Mouse (Mus musculus) hindbrain, embryonic 13.5 days (tissue): ENCODE results near the gene Trpm5. TPM values are rescaled to one million over a fixed set of nuclear protein-coding genes. Genes with fewer than 3 reads are reported as not detected.

ENCODE experiments used
- ATAC-seq: fragments of 200-750 bp; cut with Nextera tagmentation; 2 replicates; pipeline ENCODE4 v1.8.0; 2017; ENCODE audit warnings: moderate TSS enrichment; ENCODE audit not compliant: low FRiP score
- H3K27ac ChIP-seq: fragments of 300-500 bp; sonication (generic); 2 replicates; pipeline ENCODE4 v1.5.1; 2015; ENCODE audit warnings: inconsistent platforms, mild to moderate bottlenecking, moderate library complexity
- H3K27me3 ChIP-seq: fragments of 300-500 bp; sonication (generic); 2 replicates; pipeline ENCODE4 v1.6.1; 2015; ENCODE audit warnings: mild to moderate bottlenecking, inconsistent platforms
- H3K36me3 ChIP-seq: fragments of 300-500 bp; sonication (generic); 2 replicates; pipeline ENCODE4 v1.6.1; 2015; ENCODE audit warnings: mild to moderate bottlenecking, inconsistent platforms
- H3K4me1 ChIP-seq: fragments of 300-500 bp; sonication (generic); replicated peaks from 2 replicates; pipeline ENCODE4 v1.6.1; 2015; ENCODE audit warnings: inconsistent platforms
- H3K4me2 ChIP-seq: fragments of 300-500 bp; sonication (generic); 2 replicates; pipeline ENCODE4 v1.6.1; 2015; ENCODE audit warnings: inconsistent platforms, mild to moderate bottlenecking, moderate library complexity
- H3K4me3 ChIP-seq: fragments of 300-500 bp; sonication (generic); 2 replicates; pipeline ENCODE4 v1.5.1; 2015; ENCODE audit warnings: mild to moderate bottlenecking, inconsistent platforms
- H3K9ac ChIP-seq: fragments of 300-500 bp; sonication (generic); 2 replicates; pipeline ENCODE4 v1.6.1; 2015; ENCODE audit warnings: mild to moderate bottlenecking, inconsistent platforms
- H3K9me3 ChIP-seq: fragments of 300-500 bp; sonication (generic); 2 replicates; pipeline ENCODE4 v1.6.1; 2016; ENCODE audit warnings: inconsistent platforms
- WGBS: fragments of 180-500 bp; shearing (Covaris S2); methylation state at CpG from one replicate; pipeline ENCODE4 v1.1.7; 2015; 5-methylcytosine and 5-hydroxymethylcytosine counted together
- polyA plus RNA-seq: library from polyadenylated mRNA; unstranded; fragments of >200 nt; fragmentation: Nextera tagmentation; extraction: Ambion mirVana; gene quantifications from 2 replicates; pipeline ENCODE4 v1.2.1, GENCODE M21; 2015

Gene Trpm5
- polyA plus RNA-seq, 1 experiment from 2014 or later: 1.4 TPM

GRCm38 (mm10) chr7:143068882-143069591 is 25.4 kb downstream of the Trpm5 start, which contains the start of gene Tssc4:
TSS of gene Tssc4 (plus strand) at chr7:143069249.
- peak within 1 kb of the TSS; percentile 100 for H3K4me2 ChIP-seq
- peak within 1 kb of the TSS; percentile 84 for H3K4me3 ChIP-seq
- H3K9ac ChIP-seq: peak within 1 kb of the TSS; percentile 91
- under 1% methylated on average over 51 of the region's 51 CpGs for WGBS
- H3K27me3 ChIP-seq: no peaks in the 10 kb centered on the region
- H3K4me1 ChIP-seq: peaks cover 34% of the 10 kb centered on the region
- H3K36me3 ChIP-seq: peaks cover 39% of the 10 kb centered on the region
- peak within 1 kb of the TSS; percentile 98 for H3K27ac ChIP-seq
- H3K9me3 ChIP-seq: no peaks in the 10 kb centered on the region
- peak; percentile 97 for ATAC-seq

- 41% methylated on average over 13 of the region's 13 CpGs for WGBS
- Histone ChIP-seq H3K4me3 (peak overlapping the region; percentile 44), H3K27ac (peak overlapping the region; percentile 98), H3K27me3 (no peaks in the 10 kb centered on the region), H3K36me3 (peaks cover 45% of the 10 kb centered on the region), H3K9ac (peak overlapping the region; percentile 75), H3K4me2 (peak overlapping the region; percentile 100), H3K9me3 (no peaks in the 10 kb centered on the region), H3K4me1 (peaks cover 40% of the 10 kb centered on the region)
- peak; percentile 0; the same call in 1 of the 2 replicates for ATAC-seq
Observed at GRCm38 (mm10) chr7:143068316-143068881, 26.0 kb downstream of the Trpm5 start.

DNA sequence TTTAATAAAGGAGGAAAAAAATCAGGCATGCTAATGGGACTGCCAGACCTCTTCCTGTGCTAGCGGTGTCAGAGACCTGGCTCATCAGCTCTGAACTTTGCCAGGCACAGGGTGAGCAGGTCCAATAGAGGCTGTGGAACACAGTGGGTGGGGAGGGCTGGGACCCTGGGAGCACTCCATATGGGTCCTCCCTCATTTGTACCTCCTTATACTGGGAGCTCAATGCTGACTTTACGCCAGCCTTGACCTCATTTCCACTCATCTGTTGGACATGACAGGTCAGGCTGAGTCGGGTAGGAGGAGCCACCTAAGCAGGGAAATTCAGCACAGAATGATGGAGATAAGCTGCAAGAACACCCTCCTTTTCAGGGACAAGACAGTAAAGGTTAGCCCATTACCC is 26.5 kb downstream of the Trpm5 start:
- no peak for ATAC-seq

DNA sequence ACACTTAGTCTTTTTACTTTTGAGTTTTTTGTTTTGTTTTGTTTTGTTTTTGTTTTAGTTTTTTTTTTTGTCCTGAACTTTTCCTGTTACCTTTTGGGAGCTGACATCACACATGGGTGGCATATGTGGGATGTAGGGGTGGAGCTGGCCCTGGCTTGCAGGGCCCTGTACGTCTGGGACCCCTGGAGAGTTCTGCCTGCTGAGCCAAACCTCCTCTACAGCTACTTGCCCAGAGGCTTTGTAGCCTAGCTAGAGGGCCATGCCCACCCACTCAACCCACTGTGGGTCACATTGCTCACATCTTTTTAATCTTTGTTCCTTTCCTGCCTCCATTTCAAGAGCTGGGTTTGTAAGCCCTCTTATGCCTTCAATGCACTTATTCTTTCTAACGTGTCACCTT is 27.0 kb downstream of the Trpm5 start:
- peak overlapping the region; percentile 98 for H3K27ac ChIP-seq

More for the DNA sequence above, 26.5 kb downstream of the Trpm5 start:
- Histone ChIP-seq H3K27me3 (no peaks in the 10 kb centered on the region), H3K27ac (peak overlapping the region; percentile 98), H3K4me2 (peak overlapping the region; percentile 100), H3K9ac (peak overlapping the region; percentile 75), H3K4me1 (peaks cover 44% of the 10 kb centered on the region), H3K9me3 (no peaks in the 10 kb centered on the region), H3K4me3 (peak overlapping the region; percentile 44), H3K36me3 (peaks cover 50% of the 10 kb centered on the region)
- WGBS: 69% methylated on average over 3 of the region's 3 CpGs

GRCm38 (mm10) chr7:143065692-143066091 is 28.8 kb downstream of the Trpm5 start:
- Histone ChIP-seq H3K9ac (no peak overlapping the region), H3K36me3 (peaks cover 61% of the 10 kb centered on the region), H3K4me3 (no peak overlapping the region), H3K27me3 (no peaks in the 10 kb centered on the region), H3K27ac (no peak overlapping the region), H3K4me1 (peaks cover 37% of the 10 kb centered on the region), H3K9me3 (no peaks in the 10 kb centered on the region), H3K4me2 (no peak overlapping the region)
- WGBS: 89% methylated on average over 2 of the region's 2 CpGs
- ATAC-seq: no peak

More for the DNA sequence above, 27.0 kb downstream of the Trpm5 start:
- peaks cover 54% of the 10 kb centered on the region for H3K36me3 ChIP-seq
- H3K4me2 ChIP-seq: peak overlapping the region; percentile 100; the same call in 1 of the 2 replicates
- H3K27me3 ChIP-seq: no peaks in the 10 kb centered on the region
- peaks cover 44% of the 10 kb centered on the region for H3K4me1 ChIP-seq
- no peak for ATAC-seq
- H3K9ac ChIP-seq: peak overlapping the region; percentile 75
- no peak overlapping the region for H3K4me3 ChIP-seq
- WGBS: 60% methylated on average over 2 of the region's 2 CpGs
- no peaks in the 10 kb centered on the region for H3K9me3 ChIP-seq

- 38% methylated on average over 6 of the region's 6 CpGs for WGBS
- Histone ChIP-seq H3K27ac (peak overlapping the region; percentile 23; the same call in 1 of the 2 replicates), H3K4me3 (no peak overlapping the region), H3K4me1 (peaks cover 31% of the 10 kb centered on the region), H3K27me3 (no peaks in the 10 kb centered on the region), H3K36me3 (peaks cover 61% of the 10 kb centered on the region), H3K9me3 (no peaks in the 10 kb centered on the region), H3K9ac (0 out of 2 replicates have a peak overlapping the region, but pooled peaks have one; percentile 29), H3K4me2 (no peak overlapping the region)
- ATAC-seq: no peak
Observed at GRCm38 (mm10) chr7:143064226-143064625, 30.2 kb downstream of the Trpm5 start.

- no peak overlapping the region for H3K9ac ChIP-seq
- WGBS: 72% methylated on average over 2 of the region's 2 CpGs
- no peak overlapping the region for H3K4me2 ChIP-seq
- peaks cover 35% of the 10 kb centered on the region for H3K4me1 ChIP-seq
- H3K27ac ChIP-seq: no peak overlapping the region
- ATAC-seq: no peak
- H3K9me3 ChIP-seq: no peaks in the 10 kb centered on the region
- H3K36me3 ChIP-seq: peaks cover 60% of the 10 kb centered on the region
- no peaks in the 10 kb centered on the region for H3K27me3 ChIP-seq
- no peak overlapping the region for H3K4me3 ChIP-seq
Observed at GRCm38 (mm10) chr7:143062704-143063103, 31.7 kb downstream of the Trpm5 start.

DNA sequence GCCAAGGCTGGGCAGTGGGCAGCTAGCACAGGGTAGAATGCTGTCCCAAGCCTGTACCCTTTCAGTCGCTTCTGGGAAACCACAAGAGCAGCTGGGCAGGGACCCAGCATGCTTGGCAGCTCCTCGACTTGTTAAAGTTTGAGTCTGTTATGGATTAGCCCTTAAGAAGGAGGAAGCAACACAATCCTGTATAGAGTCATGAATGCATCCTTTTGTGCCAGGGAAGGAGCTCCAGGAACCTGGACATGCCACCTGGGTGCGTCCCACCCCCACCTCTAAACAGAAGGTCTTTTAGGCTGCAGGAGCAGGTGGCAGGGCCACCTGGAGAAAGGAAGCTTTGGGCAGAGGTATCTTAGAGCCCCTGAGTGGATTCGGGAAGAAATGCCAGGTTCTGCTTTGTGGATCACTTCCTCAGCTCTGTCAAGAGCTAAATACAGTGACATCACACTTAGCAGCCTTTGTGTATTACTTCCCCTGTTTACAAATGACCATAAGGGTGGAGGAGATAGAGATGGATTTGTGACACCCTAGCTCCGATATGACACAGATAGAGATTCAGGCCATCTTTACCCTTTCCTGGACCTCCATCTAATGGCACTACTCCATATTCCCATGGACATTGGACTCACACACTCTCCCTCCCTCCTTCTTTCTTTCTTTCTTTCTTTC is 35.1 kb downstream of the Trpm5 start:
- H3K4me3 ChIP-seq: no peak overlapping the region
- H3K4me2 ChIP-seq: no peak overlapping the region
- H3K4me1 ChIP-seq: peaks cover 64% of the 10 kb centered on the region
- 0 out of 2 replicates have a peak overlapping the region, but pooled peaks have one; percentile 26 for H3K9ac ChIP-seq
- ATAC-seq: no peak
- H3K27me3 ChIP-seq: no peaks in the 10 kb centered on the region
- H3K27ac ChIP-seq: peak overlapping the region; percentile 52; the same call in 1 of the 2 replicates
- 85% methylated on average over 5 of the region's 5 CpGs for WGBS
- no peaks in the 10 kb centered on the region for H3K9me3 ChIP-seq
- peaks cover 26% of the 10 kb centered on the region for H3K36me3 ChIP-seq

DNA sequence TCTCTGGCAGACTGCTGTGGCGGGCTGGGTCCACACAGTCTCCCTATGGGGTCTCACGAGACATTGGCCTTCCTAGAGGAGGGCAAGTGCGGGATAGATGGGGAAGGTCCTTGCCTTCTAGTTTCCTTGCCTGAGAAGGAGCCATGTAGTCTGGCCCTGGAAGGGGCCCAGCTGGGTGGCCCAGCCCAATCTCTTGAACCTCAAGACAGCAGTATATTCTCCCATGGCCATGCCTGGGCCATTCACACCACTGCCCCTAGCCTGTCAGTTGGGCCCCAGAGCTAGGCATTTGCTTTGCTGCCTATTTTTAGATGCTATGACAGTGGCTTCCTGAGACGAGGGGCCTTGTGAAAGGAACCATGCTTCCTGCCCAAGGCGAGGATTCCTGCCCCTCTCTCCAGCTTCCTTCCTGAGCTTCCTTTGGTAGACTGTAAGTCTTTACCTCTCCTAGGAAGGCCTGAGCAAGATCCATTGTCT is 36.2 kb downstream of the Trpm5 start:
- Histone ChIP-seq H3K36me3 (peaks cover 15% of the 10 kb centered on the region), H3K27ac (peak overlapping the region; percentile 52; the same call in 1 of the 2 replicates), H3K9ac (no peak overlapping the region), H3K27me3 (no peaks in the 10 kb centered on the region), H3K4me3 (no peak overlapping the region), H3K9me3 (no peaks in the 10 kb centered on the region), H3K4me2 (no peak overlapping the region), H3K4me1 (peaks cover 65% of the 10 kb centered on the region)
- no peak for ATAC-seq
- WGBS: 82% methylated on average over 5 of the region's 5 CpGs

- Histone ChIP-seq H3K27ac (no peak overlapping the region; the same call in 1 of the 2 replicates), H3K9ac (no peak overlapping the region)
- no peak for ATAC-seq
Observed at GRCm38 (mm10) chr7:143057667-143058220, 36.7 kb downstream of the Trpm5 start.

GRCm38 (mm10) chr7:143057023-143057422 is 37.4 kb downstream of the Trpm5 start:
- peaks cover 68% of the 10 kb centered on the region for H3K4me1 ChIP-seq
- H3K4me3 ChIP-seq: no peak overlapping the region
- 92% methylated on average over 5 of the region's 5 CpGs for WGBS
- no peaks in the 10 kb centered on the region for H3K27me3 ChIP-seq
- ATAC-seq: no peak
- H3K27ac ChIP-seq: no peak overlapping the region; the same call in 1 of the 2 replicates
- no peak overlapping the region for H3K9ac ChIP-seq
- no peak overlapping the region for H3K4me2 ChIP-seq
- 0 out of 2 replicates have a peak, but pooled peaks cover 4% of the 10 kb centered on the region for H3K36me3 ChIP-seq
- H3K9me3 ChIP-seq: no peaks in the 10 kb centered on the region

More at GRCm38 (mm10) chr7:143057667-143058220, 36.7 kb downstream of the Trpm5 start:
- Histone ChIP-seq H3K27me3 (no peaks in the 10 kb centered on the region), H3K4me3 (no peak overlapping the region), H3K9me3 (no peaks in the 10 kb centered on the region), H3K4me1 (peaks cover 63% of the 10 kb centered on the region), H3K4me2 (no peak overlapping the region), H3K36me3 (peaks cover 10% of the 10 kb centered on the region)
- 86% methylated on average over 9 of the region's 9 CpGs for WGBS
